Mouse (Mus musculus) MEL-GATA-1-ER (cell line): ENCODE measurements around the gene Zar1.
"Not testable (repeated sequence)": the region's sequence is repeated elsewhere in the genome, so short reads cannot be mapped to it uniquely, and the experiment has no call there.

Source experiments
- DNase-seq: peaks from one replicate; pipeline ENCODE4 v3.0.0-alpha.2; 2012; ENCODE audit warnings: low read depth; ENCODE audit errors: extremely low read depth

Zar1 gene

GRCm38 (mm10) chr5:72580970-72581332 lies at the start of gene Zar1:
Gene Zar1, minus strand, starts transcription at chr5:72581254.
- DNase-seq, result not testable (repeated sequence)

GRCm38 (mm10) chr5:72630026-72630425 lies 49.0 kb upstream of the Zar1 start:
- no peak for DNase-seq

DNA sequence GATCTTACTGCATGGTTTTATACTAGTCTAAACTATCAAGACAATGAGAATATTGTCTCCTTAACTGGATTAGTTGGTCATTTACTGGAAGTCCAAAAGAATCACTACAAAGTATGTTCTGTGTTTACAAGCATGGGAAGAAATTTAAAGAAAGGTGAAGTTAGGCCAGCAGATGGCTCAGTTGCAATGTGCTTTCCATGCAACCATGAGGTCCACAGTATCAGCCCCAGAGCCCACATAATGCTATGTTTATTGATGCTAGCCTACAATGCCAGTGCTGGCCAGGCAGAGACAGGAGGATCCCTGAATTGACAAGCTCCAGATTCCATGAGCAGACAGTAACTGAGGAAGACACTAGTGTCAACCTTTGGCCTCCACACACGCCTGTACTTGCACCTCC lies 40.0 kb upstream of the Zar1 start:
- DNase-seq, result no peak

DNA sequence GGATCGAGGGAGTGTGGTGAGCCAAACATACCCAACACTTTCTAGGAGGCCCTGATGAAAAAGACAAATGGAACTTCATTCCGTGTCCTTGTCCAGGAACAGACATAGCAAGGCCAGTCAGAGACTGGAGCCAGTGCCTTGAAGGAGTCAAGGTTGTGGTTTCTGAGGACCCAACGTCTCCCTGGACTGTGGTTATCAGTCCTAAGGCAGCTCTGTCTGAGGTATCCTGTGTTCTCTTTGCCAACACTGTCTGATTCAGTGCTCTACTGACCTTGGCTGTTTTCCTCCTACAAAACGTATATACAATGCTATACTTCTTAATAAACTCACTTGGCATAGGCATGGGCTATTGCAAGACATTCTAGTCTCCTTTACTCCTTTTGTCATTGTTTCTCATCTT lies 36.4 kb upstream of the Zar1 start:
- no peak for DNase-seq

DNA sequence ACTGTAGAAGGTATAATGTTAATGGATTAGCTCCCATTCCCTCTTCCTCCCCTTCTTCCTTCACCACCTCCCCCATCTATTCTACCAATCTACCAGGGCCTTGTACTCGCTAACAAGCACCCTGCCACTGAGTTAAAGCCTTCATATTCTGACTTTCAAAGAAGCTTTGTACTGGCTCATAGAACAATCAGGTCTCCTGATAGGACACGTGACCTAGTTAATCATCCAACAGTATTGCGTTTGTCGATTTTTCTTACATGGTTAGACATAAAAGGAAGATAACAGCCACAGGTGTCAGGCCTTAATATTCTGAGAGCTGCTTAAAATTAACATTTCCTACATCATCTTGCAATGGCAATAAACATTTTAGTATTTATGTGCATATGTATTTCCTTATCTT lies 22.1 kb upstream of the Zar1 start:
- DNase-seq, result no peak

- DNase-seq, result peak; percentile 66
Measured at GRCm38 (mm10) chr5:72601006-72601405, 20.0 kb upstream of the Zar1 start.

- no peak for DNase-seq
Measured at GRCm38 (mm10) chr5:72587192-72587681, 6.2 kb upstream of the Zar1 start, which contains the start of gene Gm5868. Gene Gm5868, minus strand, starts transcription at chr5:72587551.

DNA sequence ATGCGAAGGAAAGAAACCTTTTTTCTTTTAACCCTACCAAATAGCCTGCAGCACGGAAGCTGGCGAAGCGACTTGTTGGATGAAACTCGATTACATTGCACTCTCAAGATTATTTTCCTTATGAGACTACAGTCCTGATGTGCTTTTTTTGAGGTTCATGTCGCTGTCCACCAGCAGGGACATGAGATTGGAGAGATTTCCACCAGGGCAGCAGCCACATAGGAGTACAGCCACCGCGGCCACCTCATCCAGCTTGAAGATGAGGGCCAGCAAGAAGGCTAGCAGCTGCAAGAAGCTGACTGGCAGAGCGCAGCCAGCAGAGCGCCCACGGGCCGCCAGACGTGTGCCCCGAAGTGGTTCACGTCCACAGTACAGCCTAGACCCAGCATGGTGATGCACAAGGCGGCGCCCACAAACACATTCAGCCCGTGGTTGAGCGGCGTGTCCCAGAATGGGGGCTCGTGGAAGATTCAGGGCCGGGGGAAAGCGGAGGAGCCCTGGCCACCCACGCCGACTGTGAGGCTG lies 5.7 kb upstream of the Zar1 start:
- not testable (repeated sequence) for DNase-seq

- not testable (repeated sequence) for DNase-seq
Measured at GRCm38 (mm10) chr5:72586122-72586521, 5.1 kb upstream of the Zar1 start.

GRCm38 (mm10) chr5:72580088-72580969 lies 725 bp downstream of the Zar1 start:
- not testable (repeated sequence) for DNase-seq

- not testable (repeated sequence) for DNase-seq
Measured at GRCm38 (mm10) chr5:72579599-72579998, 1.5 kb downstream of the Zar1 start.

DNA sequence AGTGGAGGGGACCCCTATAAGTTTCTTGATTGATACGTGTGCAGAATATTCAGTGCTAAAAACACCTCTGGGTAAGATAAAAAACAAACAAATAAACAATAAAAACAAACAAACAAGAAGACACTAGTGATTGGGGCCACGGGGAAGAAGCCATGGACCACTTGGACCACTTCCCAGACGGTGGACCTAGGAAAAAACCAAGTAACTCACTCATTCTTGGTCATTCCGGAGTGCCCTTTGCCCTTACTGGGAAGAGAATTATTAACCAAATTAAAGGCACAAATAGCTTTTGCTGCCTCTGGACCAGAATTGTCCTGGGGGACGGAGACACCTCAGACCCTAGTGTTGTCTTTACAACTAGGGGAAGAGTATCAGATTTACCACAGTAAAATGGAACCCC lies 15.4 kb downstream of the Zar1 start:
- no peak for DNase-seq

- not testable (repeated sequence) for DNase-seq
Measured at GRCm38 (mm10) chr5:72563183-72563582, 17.9 kb downstream of the Zar1 start.

DNA sequence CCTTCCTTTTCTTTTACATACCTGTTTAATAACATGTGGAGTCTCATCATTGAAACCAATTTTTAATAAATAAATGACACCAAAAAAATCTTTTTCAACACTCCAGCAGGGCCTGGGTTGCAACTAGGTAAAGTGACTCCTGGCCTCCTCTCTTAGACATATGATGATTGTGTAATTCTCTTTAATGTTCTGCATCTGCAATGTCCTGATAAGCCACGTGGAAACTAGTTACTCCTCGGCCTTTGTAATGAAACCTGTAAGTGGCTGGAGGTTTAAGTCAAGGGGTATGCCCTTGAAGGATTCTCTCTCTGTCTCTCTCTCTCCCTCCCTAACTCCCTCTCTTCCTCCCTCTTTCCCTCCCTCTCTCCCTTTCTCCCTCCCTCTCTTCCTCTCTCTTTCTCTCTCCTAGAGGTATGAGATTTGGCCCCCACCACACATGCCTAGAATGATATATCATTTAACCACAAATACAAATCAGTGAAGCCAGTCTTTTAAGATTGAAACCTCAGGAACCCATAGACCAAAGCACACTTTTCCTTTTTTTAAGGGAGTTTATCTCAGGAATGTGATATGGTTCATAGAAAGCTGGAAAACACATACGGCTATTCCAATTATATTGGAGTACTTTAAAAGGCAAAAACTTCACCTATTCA lies 20.0 kb downstream of the Zar1 start:
- peak; percentile 45 for DNase-seq

DNA sequence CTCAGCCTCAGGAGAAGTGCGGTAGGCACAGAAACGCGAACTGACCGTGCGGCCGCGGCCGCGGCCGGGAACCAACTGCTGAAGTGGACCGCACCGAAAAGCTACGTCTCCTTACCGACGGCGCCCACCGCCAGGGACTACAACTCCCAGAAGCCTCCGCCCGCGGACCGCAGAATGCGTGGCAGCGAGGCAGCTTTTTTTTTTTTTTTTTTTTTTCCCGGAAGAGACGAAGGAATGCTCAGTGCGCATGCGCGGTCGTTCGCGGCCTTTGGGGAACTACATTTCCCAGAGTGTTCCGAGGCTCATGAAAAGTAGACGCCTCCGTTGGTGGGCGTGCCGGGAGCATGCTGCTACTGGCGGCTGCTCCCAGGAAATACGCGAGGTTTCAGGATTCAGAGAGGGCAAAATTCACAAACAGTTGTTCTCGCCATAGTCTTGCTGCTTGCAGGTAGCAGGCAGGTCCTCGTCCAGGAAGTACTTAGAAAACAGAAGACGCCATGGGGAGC lies 21.5 kb downstream of the Zar1 start, which contains the start of gene Nfxl1:
Gene Nfxl1 (minus strand): TSS at position 141 of the 506 bp plus-strand sequence.
- peak; percentile 94 for DNase-seq

DNA sequence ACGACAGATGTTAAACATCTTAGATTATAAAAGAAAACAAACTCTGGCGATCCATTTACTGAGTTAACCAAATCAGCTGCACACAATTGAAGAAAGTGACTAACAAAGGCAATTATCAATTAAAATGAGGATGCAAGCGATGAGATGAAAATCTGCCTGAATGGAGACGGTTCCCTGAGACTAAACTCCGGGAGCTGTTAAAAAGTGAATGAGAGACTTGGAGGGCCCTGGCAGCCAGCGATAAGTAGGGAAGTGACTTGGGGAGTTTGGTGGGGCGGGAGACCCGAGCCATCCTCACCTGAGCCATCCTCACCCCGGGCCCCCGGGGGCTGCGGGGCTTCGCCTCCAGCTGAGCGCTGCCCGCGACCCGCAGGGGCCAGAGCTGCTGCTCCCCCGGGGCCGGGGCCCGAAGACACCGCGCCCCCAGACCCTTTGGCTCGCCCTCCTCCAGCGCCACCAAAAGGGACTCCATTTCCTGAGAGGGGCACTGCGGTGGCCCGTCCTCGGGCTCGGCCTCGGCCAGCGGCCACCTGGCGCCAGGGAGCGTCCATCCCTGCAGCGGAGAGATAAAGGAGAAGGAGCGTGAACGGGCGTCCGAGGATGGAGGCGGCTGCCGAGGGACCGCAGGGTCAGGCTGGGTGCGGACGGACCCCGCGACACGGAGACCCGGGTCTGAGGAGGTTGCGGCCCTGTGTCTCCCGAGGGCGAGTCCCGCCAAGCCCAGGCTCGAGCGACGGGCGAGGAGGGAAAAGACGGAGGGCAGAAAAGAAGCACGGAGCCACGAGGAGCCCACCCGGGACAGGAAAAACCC lies 22.1 kb downstream of the Zar1 start:
- DNase-seq, result no peak

DNA sequence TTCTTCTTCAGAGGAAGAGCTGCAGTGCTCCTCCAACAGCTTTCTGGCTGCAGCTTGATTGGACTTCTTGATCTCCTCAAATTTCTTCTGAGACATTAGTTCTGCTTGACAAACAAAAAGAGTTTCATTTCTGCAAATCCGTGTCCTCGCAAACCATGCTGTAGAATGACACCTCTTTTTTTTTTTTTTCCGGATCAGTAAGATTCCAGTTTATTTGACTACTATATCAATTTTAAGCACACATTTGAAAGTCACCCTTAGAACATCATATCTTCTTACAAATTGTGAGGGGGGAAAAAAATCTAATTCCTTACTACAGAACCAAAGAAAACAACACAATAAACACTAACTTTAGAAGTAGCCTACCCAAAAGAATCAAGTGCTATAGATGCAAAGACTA lies 24.8 kb downstream of the Zar1 start:
- no peak for DNase-seq

DNA sequence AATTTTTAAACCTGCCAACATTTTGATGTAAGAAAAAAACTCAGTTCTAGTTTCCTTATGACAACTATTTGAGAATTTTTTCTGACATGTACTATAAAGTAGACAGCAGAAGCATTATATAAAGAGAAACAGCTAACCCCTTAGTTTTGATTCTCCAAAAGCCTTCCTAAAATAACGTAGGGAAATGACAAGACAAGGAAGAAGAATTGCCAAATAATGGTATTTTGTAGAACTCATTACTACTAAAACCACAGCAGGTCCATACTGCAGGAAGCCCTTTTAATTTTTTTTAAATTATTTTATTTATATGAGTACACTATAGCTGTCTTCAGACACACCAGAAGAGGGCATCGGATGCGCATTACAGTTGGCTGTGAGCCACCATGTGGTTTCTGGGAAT lies 29.8 kb downstream of the Zar1 start:
- DNase-seq, result no peak

DNA sequence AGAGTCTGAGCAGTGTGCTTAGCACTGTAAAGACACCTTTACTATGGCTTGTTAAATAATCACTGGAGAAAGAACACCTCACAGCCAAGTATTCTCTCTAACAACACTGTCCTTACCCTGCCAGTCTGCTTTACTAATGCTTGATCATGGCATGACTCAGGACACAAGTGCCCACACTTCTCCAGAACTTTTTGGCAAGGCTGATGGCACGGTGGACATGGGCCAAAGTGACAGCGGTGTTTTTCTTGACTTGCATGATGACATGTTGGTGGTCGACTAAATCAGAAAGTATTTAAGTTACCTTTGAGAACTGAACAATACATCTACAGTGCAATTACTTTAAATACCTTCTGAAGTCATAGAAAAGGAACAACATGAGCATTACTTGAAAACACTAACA lies 52.2 kb downstream of the Zar1 start:
- no peak for DNase-seq
